Mouse (Mus musculus) megakaryocyte progenitor cell, adult 5-6 weeks (primary cell): ENCODE measurements around the gene Mylk2. TPM values are rescaled to one million over a fixed set of nuclear protein-coding genes. Genes with fewer than 3 reads are reported as not detected.
A peak's percentile ranks its signal among the peaks of the same experiment; 100 is the strongest.

ENCODE experiments used
- ATAC-seq: replicated peaks from 2 replicates; pipeline ENCODE4 v1.8.0; 2016; ENCODE audit warnings: mild to moderate bottlenecking, moderate TSS enrichment, inconsistent platforms; ENCODE audit not compliant: poor library complexity
- total RNA-seq, 2 experiments: library from RNA; stranded (forward) in 1 of 2; stranded (reverse) in 1 of 2; fragments of 157-497, 149-512 nt in 1 of 2; fragments of 200-1000 nt in 1 of 2; gene quantifications; 2 replicates each; pipeline versions ENCODE4 v1.2.3 to v1.2.4; 2015 to 2017

Mylk2 gene
- total RNA-seq, 2 experiments from 2014 or later, result not detected

GRCm38 (mm10) chr2:152913471-152913870, 2.3 kb downstream of the Mylk2 start:
- no peak for ATAC-seq

GRCm38 (mm10) chr2:152914310-152915120, 3.4 kb downstream of the Mylk2 start:
- peak; percentile 96 for ATAC-seq

GRCm38 (mm10) chr2:152915453-152915852, 4.3 kb downstream of the Mylk2 start:
- no peak for ATAC-seq

- no peak for ATAC-seq
These were observed 5.0 kb downstream of the Mylk2 start for GRCm38 (mm10) chr2:152916111-152916510.

- no peak for ATAC-seq
These were observed 6.5 kb downstream of the Mylk2 start for GRCm38 (mm10) chr2:152917671-152918070.

GRCm38 (mm10) chr2:152922376-152922775, 11.2 kb downstream of the Mylk2 start:
- ATAC-seq, result no peak

- no peak for ATAC-seq
These were observed 12.5 kb downstream of the Mylk2 start for GRCm38 (mm10) chr2:152923621-152924020.

GRCm38 (mm10) chr2:152924128-152924527, 13.0 kb downstream of the Mylk2 start:
- no peak for ATAC-seq

GRCm38 (mm10) chr2:152924543-152924942, 13.4 kb downstream of the Mylk2 start:
- ATAC-seq, result no peak

- peak; percentile 75 for ATAC-seq
These were observed 14.2 kb downstream of the Mylk2 start for GRCm38 (mm10) chr2:152925189-152925872.

GRCm38 (mm10) chr2:152926896-152927295, 15.7 kb downstream of the Mylk2 start:
- no peak for ATAC-seq

GRCm38 (mm10) chr2:152927371-152927770, 16.2 kb downstream of the Mylk2 start:
- ATAC-seq, result peak; percentile 53

GRCm38 (mm10) chr2:152928219-152928987, 17.3 kb downstream of the Mylk2 start:
- ATAC-seq, result no peak

GRCm38 (mm10) chr2:152928988-152929370, 17.8 kb downstream of the Mylk2 start:
- ATAC-seq, result no peak

- ATAC-seq, result no peak
These were observed 19.1 kb downstream of the Mylk2 start for GRCm38 (mm10) chr2:152930276-152930675.

- no peak for ATAC-seq
These were observed 20.5 kb downstream of the Mylk2 start for GRCm38 (mm10) chr2:152931456-152932160.

- ATAC-seq, result no peak
These were observed 21.9 kb downstream of the Mylk2 start, which contains the start of gene Foxs1 for GRCm38 (mm10) chr2:152933048-152933447. TSS of gene Foxs1 (minus strand) at chr2:152933208.

- peak; percentile 95 for ATAC-seq
These were observed 22.5 kb downstream of the Mylk2 start for GRCm38 (mm10) chr2:152933614-152934013.

GRCm38 (mm10) chr2:152939846-152940245, 28.7 kb downstream of the Mylk2 start:
- peak; percentile 86 for ATAC-seq

- ATAC-seq, result no peak
These were observed 30.0 kb downstream of the Mylk2 start for GRCm38 (mm10) chr2:152941106-152941505.

GRCm38 (mm10) chr2:152941776-152942175, 30.6 kb downstream of the Mylk2 start:
- no peak for ATAC-seq
